Mouse (Mus musculus) megakaryocyte, embryonic 14.5 days (primary cell): ENCODE measurements at regions not wholly inside any gene's neighbourhood (a gene's known extent, or its start where the extent isn't known, plus 50 kb on each side); places are given as distances from the start of the nearest gene placed in this dataset.

ENCODE experiments used
- FLI1 ChIP-seq: IDR thresholded peaks from 2 replicates; pipeline ENCODE4 v1.6.1; 2012; ENCODE audit warnings: low read length, inconsistent platforms, mixed read lengths
- GATA1 ChIP-seq: IDR thresholded peaks from 3 replicates; pipeline ENCODE4 v1.6.1; 2012; ENCODE audit warnings: mixed read lengths, low read length, inconsistent platforms, borderline replicate concordance

GRCm38 (mm10) chr8:103625166-103625890, 476.1 kb upstream of the Cdh5 start:
- no peak for TF ChIP-seq GATA1
- TF ChIP-seq FLI1 = no peak
